Mouse (Mus musculus) layer of hippocampus, adult 8-10 months (tissue): ENCODE data around the gene Tmc1. TPM values are rescaled to one million over a fixed set of nuclear protein-coding genes. Genes with fewer than 3 reads are reported as not detected.

ENCODE experiments used
- DNase-seq, 2 experiments: peaks; one replicate each; pipeline ENCODE4 v3.0.0; 2022; ENCODE audit warnings: low spot score in 2 of 2
- total RNA-seq, 4 experiments: library from RNA; stranded (reverse); gene quantifications; 2 replicates each; pipeline ENCODE4 v1.2.4; 2022

The Tmc1 gene
- total RNA-seq = not detected

GRCm38 (mm10) chr19:20953874-20954273, at the start of gene Tmc1:
Gene Tmc1 (minus strand): TSS chr19:20954202.
- no peak for DNase-seq

DNA sequence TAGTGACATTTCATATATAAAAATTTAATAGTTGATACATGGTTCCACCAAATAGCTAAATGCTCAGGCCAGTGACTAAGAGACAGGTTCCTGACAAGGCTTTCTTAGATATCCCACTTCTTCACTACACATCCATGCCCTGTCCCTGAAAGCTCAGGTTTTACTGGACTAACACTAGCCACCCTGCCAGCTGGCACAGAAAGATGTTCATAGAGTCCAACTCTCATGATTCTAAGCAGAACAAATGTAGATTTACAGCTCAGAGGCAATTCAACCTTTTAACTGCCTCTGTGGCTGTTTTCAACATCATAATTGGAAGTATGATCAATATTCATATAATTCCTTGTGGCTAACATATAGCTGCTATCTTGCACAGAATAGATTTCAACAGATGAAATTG, 47.5 kb upstream of the Tmc1 start:
- DNase-seq = no peak

DNA sequence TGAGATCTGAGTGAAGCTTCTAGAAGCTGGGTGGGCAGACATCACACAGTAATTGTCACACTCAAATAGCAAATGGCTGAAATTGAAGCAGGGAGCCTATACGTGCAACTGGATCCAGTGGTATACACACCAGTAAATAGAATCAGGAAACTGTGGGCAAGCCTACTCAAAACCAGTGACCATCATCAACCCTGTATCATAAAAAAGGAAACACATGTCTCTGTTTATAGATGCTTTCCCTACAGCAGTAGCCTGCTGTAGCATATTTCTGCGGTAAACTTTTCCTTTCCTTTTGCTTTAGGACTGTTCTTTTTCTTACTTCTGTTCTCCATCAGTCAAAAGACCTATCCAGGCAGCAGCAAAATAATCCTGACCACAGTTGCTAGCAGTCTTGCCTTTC, 25.2 kb upstream of the Tmc1 start:
- DNase-seq = no peak

DNA sequence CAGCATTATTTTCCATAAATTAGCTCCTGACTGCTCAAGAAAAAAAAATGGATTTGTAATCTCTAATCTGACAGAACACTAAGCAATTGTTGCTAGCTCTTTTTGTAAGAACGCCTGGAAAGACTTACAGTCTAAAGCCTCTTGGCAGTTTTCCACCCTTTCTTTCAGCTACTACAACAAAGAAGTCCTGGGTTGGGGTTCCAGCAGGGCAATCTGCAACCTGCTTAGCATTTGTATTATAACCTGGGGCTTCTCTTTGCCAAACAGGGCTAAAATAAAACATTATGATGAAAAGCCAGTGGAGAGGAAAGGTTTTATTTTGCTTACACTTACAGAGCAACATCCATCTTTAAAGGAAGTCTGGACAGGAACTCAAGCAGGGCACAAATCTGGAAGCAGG, 24.1 kb upstream of the Tmc1 start:
- no peak for DNase-seq

- DNase-seq = no peak
These were observed 17.9 kb upstream of the Tmc1 start for GRCm38 (mm10) chr19:20971926-20972325.

GRCm38 (mm10) chr19:20954815-20955214, 813 bp upstream of the Tmc1 start:
- peak in 1 of 2 experiments; percentile 8 for DNase-seq

DNA sequence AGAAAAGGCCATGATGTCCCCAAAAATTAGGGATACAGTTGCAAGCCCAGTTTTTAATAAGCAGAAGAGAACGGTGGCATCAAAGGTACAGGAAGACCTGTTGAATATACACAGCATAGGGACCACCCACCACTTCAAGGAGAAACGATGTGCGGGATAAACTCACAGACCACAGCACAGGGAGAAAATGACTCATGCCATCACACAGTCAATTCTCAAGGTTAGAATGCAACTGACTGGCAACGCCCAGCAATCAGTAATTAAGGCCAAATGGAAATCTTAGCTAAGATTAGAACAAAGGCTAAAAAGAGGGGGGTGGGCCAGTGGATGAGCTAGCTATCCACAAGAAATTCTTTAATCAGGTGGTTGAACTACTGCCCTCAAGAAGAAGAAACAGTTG, 9.6 kb downstream of the Tmc1 start:
- DNase-seq = no peak

DNA sequence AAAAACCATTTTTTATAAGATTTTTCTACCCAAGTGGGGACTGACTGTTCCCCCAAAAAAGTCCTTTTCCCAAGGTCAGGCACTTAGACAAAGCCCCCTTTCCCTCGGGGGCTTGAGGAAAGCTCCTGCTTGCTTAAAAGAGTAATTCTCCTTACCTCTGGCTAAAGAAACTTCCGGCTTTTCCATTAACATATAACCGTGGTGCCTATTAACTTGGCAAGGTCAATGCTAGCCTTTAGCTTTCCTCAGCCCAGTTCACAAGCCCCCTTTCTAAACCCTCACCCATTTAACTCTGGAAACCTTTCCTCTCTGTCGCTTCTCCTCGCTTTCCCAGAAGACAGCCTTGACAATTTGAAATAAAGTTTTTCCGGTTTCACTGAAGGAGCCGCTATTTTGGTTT, 29.7 kb downstream of the Tmc1 start:
- no peak for DNase-seq

- DNase-seq = no peak
These were observed 30.4 kb downstream of the Tmc1 start for GRCm38 (mm10) chr19:20923336-20924211.

- peak in 1 of 2 experiments; percentile 6 for DNase-seq
These were observed 35.8 kb downstream of the Tmc1 start for GRCm38 (mm10) chr19:20918241-20918640.

DNA sequence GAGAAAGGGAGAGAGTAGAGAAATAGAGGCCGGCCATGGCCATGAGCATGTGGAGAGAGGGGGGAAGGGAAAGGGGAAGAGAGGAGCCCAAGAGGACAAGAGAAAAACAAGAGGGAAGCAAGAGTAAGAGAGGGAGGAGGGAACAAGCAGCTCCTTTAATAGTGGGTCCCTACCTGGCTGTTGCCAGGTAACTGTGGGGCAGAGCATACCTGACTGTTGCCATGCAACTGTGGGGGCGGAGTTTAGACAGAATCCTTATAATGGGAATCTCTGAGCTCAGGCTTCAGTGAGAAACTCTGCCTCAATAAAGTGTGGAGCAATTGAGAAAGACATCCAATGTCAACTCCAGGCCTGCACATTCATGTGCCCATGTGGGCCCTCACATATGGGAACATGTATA, 38.9 kb downstream of the Tmc1 start:
- no peak for DNase-seq

- DNase-seq = no peak
These were observed 43.6 kb downstream of the Tmc1 start for GRCm38 (mm10) chr19:20910356-20910755.

DNA sequence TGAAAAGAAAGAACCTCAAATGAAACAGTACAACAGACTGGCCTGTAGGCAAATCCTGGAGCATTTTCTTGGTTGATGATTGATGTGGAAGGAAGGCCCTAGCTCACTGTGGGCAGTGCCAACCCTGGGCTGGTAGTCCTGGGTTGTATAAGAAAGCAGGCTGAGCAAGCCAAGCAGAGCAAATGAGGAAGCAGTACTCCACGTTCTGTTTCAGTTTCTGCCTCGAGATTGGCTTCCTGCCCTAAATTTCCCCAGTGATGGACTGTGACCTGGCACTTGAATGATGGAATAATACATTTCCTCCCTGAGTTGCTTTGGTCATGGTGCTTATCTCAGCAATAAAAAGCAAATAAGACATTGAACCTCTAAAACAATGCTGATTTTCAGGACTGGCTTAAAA, 72.8 kb downstream of the Tmc1 start:
- DNase-seq = no peak

DNA sequence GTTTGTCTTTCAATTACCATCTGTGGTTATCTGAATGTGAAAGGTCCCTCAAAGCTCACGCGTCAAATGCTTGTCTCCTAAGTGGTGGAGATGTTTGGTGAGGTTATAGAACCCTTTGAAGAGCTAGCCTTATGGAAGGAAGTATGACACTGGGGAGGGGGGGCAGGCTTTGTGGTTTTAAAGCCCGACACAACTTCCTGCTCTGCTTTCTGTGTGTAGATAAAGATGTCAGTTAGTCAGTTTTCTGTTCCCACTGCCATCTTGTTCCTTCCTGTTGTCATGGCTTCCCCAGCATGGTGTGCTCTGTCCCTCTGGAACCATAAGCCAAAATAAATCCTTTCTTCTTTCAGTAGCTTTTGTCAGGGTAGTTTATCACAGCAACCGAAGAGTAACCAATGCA, 78.1 kb downstream of the Tmc1 start:
- DNase-seq = no peak

DNA sequence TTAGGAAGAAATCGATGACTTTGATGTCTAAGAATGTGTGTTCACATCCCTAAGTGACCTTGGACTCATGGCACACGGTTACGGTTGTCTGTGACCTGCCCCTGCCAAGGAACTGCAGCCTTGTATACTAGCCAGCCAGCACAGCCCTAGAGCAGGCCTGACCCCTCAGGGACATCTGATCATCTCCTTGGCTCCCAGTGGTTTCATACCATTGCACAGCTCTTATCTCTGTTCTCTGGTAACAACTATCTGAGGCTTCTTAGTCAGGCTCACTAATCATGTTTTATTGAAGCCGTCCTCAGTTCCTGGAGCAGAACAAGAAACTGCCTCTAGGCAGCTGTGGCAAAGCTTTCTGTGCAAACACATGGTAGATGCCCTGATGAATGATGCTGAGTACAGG, 92.2 kb downstream of the Tmc1 start:
- no peak for DNase-seq

DNA sequence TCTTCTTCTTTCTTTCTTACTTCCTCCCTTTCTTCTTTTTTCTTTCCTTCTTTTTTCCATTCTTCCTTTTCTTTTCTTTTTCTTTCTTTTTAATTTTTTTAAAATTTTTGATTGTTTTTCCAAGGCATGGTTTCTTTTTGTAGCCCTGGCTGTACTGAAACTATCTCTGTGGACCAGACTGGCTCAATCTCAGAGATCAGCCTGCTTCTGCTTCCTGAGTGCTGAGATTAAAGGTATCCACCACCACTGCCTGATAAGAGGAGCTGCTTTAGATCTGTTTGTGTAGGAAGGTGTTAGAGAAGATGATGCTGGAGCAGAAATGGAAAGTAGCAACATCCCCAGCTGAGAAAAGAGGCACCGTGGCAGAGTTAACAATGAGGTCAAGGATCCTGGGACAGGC, 93.7 kb downstream of the Tmc1 start:
- no peak for DNase-seq

- DNase-seq = no peak
These were observed 96.2 kb downstream of the Tmc1 start for GRCm38 (mm10) chr19:20857819-20858218.

DNA sequence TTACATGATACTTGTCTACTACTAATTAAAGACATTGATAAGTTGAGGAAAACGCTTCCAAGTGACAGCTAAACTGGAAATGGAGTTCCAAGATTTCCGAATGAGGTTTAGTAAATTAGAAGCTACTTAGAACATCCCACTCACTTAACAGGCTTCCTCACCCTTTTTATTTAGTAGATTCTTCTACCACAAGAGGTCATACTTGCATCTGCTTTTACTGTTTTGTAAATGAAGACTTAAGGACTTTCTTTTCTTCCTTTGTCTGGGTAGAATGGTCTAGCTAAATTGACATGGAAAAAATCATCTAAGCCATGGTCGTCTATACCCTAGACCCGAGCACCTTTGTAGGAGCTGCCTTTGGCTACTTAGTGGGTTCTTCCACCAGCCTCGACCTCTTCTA, 105.1 kb downstream of the Tmc1 start:
- no peak for DNase-seq

- DNase-seq = no peak
These were observed 106.4 kb downstream of the Tmc1 start for GRCm38 (mm10) chr19:20847476-20848073.

DNA sequence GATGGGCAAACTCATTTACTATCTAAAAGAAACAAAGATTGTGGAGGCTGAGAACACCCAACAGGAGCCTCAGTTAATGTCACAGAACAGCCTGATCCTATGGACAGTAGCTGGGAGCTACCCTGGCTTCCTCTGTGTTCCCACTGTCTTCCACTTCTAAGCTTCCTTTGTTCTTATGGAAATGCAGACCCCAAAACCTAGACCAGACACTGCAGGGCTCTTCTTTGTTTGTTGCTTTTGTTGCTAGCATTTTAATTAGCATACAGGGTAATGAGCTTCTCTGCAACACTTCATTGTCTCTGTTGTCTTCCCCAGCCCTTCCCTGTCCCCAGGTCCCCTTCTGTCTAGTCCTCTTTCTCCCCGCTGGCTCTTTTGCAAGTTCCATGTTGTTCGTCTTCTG, 116.6 kb downstream of the Tmc1 start:
- DNase-seq = no peak

DNA sequence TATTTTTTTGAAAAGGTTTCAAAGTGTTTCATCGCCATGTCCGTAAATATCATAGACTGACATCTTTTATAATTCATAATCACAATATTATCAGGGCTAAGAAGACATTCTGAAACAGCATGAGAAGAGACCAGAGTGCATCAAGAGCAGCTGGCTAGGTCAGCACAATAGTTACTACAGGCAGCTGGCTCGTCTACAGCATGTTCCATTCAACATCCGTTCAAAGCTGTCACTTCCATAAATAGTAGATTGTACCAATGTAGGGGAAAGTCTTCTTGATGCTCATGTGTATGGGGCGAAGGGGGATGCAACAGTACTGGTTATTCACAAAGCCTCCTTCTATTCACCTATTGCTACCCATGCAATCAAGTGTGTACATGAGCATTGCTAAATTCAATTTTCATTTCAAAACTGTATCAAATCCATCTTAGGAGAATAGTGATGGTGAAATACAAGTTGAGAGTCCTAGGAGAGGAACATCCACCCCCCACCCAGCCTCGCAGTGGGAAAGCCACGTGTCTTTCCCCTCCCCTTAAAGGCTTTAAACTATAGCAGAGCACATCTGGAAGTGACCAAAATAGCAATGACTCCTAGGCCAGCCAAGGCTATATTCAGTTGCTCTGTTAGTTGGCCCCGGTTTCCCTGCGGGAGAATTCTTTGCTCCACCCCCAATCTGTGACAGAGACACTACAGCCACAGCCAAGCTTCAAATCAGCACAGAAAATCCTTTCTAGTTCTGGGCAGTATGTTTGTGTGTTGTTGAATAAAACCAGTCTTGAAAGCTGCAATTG, 117.8 kb downstream of the Tmc1 start:
- no peak for DNase-seq

DNA sequence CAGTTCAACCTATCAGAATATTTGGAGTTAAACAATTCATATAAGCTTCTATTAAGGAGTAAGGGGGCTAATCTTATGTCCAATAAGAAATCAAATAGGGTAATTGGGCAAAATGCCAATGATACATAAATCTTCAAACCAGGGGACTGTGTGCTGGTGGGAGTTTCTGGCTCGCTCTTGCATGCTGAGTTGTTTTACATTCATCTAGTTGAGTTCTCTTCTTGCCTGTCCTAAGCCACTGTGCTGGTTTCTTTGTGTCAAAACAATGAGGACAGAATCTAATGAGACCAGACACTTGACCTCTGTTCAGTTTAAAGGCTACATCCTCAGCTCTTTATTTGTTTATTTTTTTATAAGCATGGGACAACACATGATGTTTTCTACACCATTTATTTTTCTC, 119.1 kb downstream of the Tmc1 start:
- no peak for DNase-seq
